Mouse (Mus musculus) liver, embryonic 14.5 days (tissue): ENCODE data around the gene Tpst2. TPM values are rescaled to one million over a fixed set of nuclear protein-coding genes. Genes with fewer than 3 reads are reported as not detected.

Experiments
- ATAC-seq: fragments of 200-750 bp; cut with Nextera tagmentation; 2 replicates; pipeline ENCODE4 v1.8.0; 2017; ENCODE audit warnings: moderate number of reproducible peaks, mild to moderate bottlenecking, moderate library complexity; ENCODE audit not compliant: insufficient read depth
- DNase-seq, 3 experiments: peaks; one replicate each; pipeline ENCODE4 v3.0.0-alpha.2; 2012 to 2013; ENCODE audit warnings: low read depth in 3 of 3, low spot score in 3 of 3
- H3K27ac ChIP-seq: fragments of 300-500 bp; sonication (generic); 2 replicates; pipeline ENCODE4 v1.5.1; 2014; ENCODE audit warnings: moderate library complexity, mild to moderate bottlenecking, control low read depth, inconsistent platforms
- H3K27me3 ChIP-seq: fragments of 300-500 bp; sonication (generic); 2 replicates; pipeline ENCODE4 v1.6.1; 2014; ENCODE audit warnings: mild to moderate bottlenecking, low read length, moderate library complexity; ENCODE audit not compliant: control insufficient read depth, insufficient read depth
- H3K36me3 ChIP-seq: fragments of 300-500 bp; sonication (generic); replicated peaks from 2 replicates; pipeline ENCODE4 v1.6.1; 2014; ENCODE audit warnings: low read depth; ENCODE audit not compliant: control insufficient read depth, insufficient read depth
- H3K4me1 ChIP-seq, 2 experiments: fragments of 200-500 bp in 1 of 2; fragments of 300-500 bp in 1 of 2; sonication (generic) in 1 of 2; replicated peaks; 2 replicates each; pipeline ENCODE4 v1.6.1; 2012 to 2014; ENCODE audit warnings: antibody characterized with exemption in 1 of 2, inconsistent platforms in 1 of 2, low read length in 1 of 2; ENCODE audit not compliant: control insufficient read depth in 2 of 2, insufficient read depth in 2 of 2
- H3K4me2 ChIP-seq: fragments of 300-500 bp; sonication (generic); 2 replicates; pipeline ENCODE4 v1.6.1; 2014; ENCODE audit warnings: low read depth, mild to moderate bottlenecking, control low read depth, moderate library complexity
- H3K4me3 ChIP-seq, 2 experiments: fragments of 200-500 bp in 1 of 2; fragments of 300-500 bp in 1 of 2; sonication (generic) in 1 of 2; 2 replicates each; pipeline ENCODE4 v1.5.1; 2012 to 2014; ENCODE audit warnings: low read depth in 2 of 2, low read length in 2 of 2, mild to moderate bottlenecking in 2 of 2, control low read depth in 1 of 2, inconsistent platforms in 1 of 2, moderate library complexity in 1 of 2; ENCODE audit not compliant: insufficient read depth in 1 of 2
- H3K9ac ChIP-seq: fragments of 300-500 bp; sonication (generic); replicated peaks from 2 replicates; pipeline ENCODE4 v1.6.1; 2014; ENCODE audit warnings: mild to moderate bottlenecking, control low read depth, moderate library complexity
- H3K9me3 ChIP-seq: fragments of 300-500 bp; sonication (generic); 2 replicates; pipeline ENCODE4 v1.6.1; 2016; ENCODE audit warnings: low read length, mixed read lengths; ENCODE audit not compliant: control insufficient read depth
- CTCF ChIP-seq: IDR thresholded peaks from 2 replicates; pipeline ENCODE4 v1.5.1; 2016; ENCODE audit warnings: antibody characterized with exemption, low read depth, control low read depth
- EP300 ChIP-seq: IDR thresholded peaks from 2 replicates; pipeline ENCODE4 v1.6.1; 2016; ENCODE audit warnings: antibody characterized with exemption, low read depth
- WGBS: fragments of 180-500 bp; shearing (Covaris S2); extraction: QIAGEN DNeasy Blood & Tissue Kit; methylation state at CpG from one replicate; pipeline ENCODE4 v1.1.7; 2014; ENCODE audit not compliant: insufficient replicate concordance; 5-methylcytosine and 5-hydroxymethylcytosine counted together
- polyA plus RNA-seq, 2 experiments: library from polyadenylated mRNA; depleted of rRNA in 1 of 2; stranded (reverse) in 1 of 2; unstranded in 1 of 2; fragments of >200 nt; fragmentation: Nextera tagmentation in 1 of 2; extraction: Ambion mirVana in 1 of 2; gene quantifications; 2 replicates each; pipeline versions ENCODE4 v1.2.1 to v1.2.3; 2012 to 2014

The Tpst2 gene
- polyA plus RNA-seq, 2 experiments, result 17.2 to 30.9 TPM

- Histone ChIP-seq H3K4me3 (no peak overlapping the region), H3K36me3 (no peaks in the 10 kb centered on the region), H3K27me3 (no peaks in the 10 kb centered on the region), H3K4me1 (peaks cover 15 to 65% of the 10 kb centered on the region in 2 experiments), H3K9ac (no peak overlapping the region), H3K27ac (no peak overlapping the region), H3K9me3 (no peaks in the 10 kb centered on the region), H3K4me2 (no peak overlapping the region)
- ATAC-seq (no peak), DNase-seq (no peak)
- 58% methylated on average over 4 of the region's 4 CpGs for WGBS
- TF ChIP-seq CTCF, result no peak
- TF ChIP-seq EP300, result no peak
Observed at GRCm38 (mm10) chr5:112281676-112282075, 5.2 kb downstream of the Tpst2 start.

GRCm38 (mm10) chr5:112282123-112282779, 5.8 kb downstream of the Tpst2 start:
- Histone ChIP-seq H3K27ac (no peak overlapping the region), H3K4me2 (no peak overlapping the region; the same call in 1 of the 2 replicates), H3K36me3 (no peaks in the 10 kb centered on the region), H3K9me3 (no peaks in the 10 kb centered on the region), H3K27me3 (no peaks in the 10 kb centered on the region), H3K4me1 (peaks cover 19 to 70% of the 10 kb centered on the region in 2 experiments), H3K9ac (no peak overlapping the region), H3K4me3 (no peak overlapping the region)
- no peak for ATAC-seq
- TF ChIP-seq EP300, result no peak
- TF ChIP-seq CTCF, result no peak
- DNase-seq, result no peak
- 38% methylated on average over 6 of the region's 6 CpGs for WGBS

- ATAC-seq (no peak), DNase-seq (no peak)
- Histone ChIP-seq H3K27me3 (no peaks in the 10 kb centered on the region), H3K36me3 (no peaks in the 10 kb centered on the region), H3K9ac (no peak overlapping the region), H3K9me3 (no peaks in the 10 kb centered on the region), H3K4me3 (no peak overlapping the region), H3K27ac (no peak overlapping the region), H3K4me1 (peaks cover 14 to 73% of the 10 kb centered on the region in 2 experiments), H3K4me2 (peak overlapping the region; percentile 25)
- WGBS, result 25% methylated on average over 9 of the region's 9 CpGs
- TF ChIP-seq CTCF (no peak), EP300 (no peak)
Observed at GRCm38 (mm10) chr5:112282780-112283482, 6.4 kb downstream of the Tpst2 start.

GRCm38 (mm10) chr5:112283543-112284202, 7.2 kb downstream of the Tpst2 start:
- 9% methylated on average over 10 of the region's 10 CpGs for WGBS
- Histone ChIP-seq H3K27ac (no peak overlapping the region), H3K4me2 (peak overlapping the region; percentile 6), H3K9ac (no peak overlapping the region), H3K4me3 (no peak overlapping the region), H3K27me3 (no peaks in the 10 kb centered on the region), H3K36me3 (no peaks in the 10 kb centered on the region), H3K9me3 (no peaks in the 10 kb centered on the region), H3K4me1 (peaks cover 12 to 73% of the 10 kb centered on the region in 2 experiments; a peak in 3 of 4 replicates)
- peak; percentile 9; the same call in 1 of the 2 replicates for ATAC-seq
- DNase-seq, result no peak
- no peak for TF ChIP-seq CTCF
- TF ChIP-seq EP300, result no peak

- ATAC-seq, result no peak
- Histone ChIP-seq H3K27ac (no peak overlapping the region), H3K36me3 (no peaks in the 10 kb centered on the region), H3K4me3 (no peak overlapping the region), H3K4me1 (peaks cover 8 to 68% of the 10 kb centered on the region in 2 experiments; a peak in 3 of 4 replicates), H3K9ac (no peak overlapping the region), H3K4me2 (peak overlapping the region; percentile 6), H3K9me3 (no peaks in the 10 kb centered on the region), H3K27me3 (no peaks in the 10 kb centered on the region)
- TF ChIP-seq CTCF, result no peak
- TF ChIP-seq EP300, result no peak
- 12% methylated on average over 7 of the region's 7 CpGs for WGBS
- no peak for DNase-seq
Observed at GRCm38 (mm10) chr5:112284203-112284582, 7.7 kb downstream of the Tpst2 start.
